Mouse (Mus musculus) heart, embryonic 10.5 days (tissue): ENCODE data around the gene Senp2. TPM values are rescaled to one million over a fixed set of nuclear protein-coding genes. Genes with fewer than 3 reads are reported as not detected.

Source experiments
- DNase-seq: peaks from one replicate; pipeline ENCODE4 v3.0.0-alpha.2; 2017; ENCODE audit warnings: low spot score
- H3K27ac ChIP-seq: fragments of 300-500 bp; sonication (generic); 2 replicates; pipeline ENCODE4 v1.5.1; 2016; ENCODE audit warnings: mild to moderate bottlenecking
- H3K27me3 ChIP-seq: fragments of 300-500 bp; sonication (generic); 2 replicates; pipeline ENCODE4 v1.6.1; 2016; ENCODE audit warnings: mild to moderate bottlenecking; ENCODE audit not compliant: poor library complexity, insufficient read depth, severe bottlenecking
- H3K36me3 ChIP-seq: fragments of 300-500 bp; sonication (generic); 2 replicates; pipeline ENCODE4 v1.6.1; 2016; ENCODE audit warnings: mild to moderate bottlenecking, moderate library complexity
- H3K4me1 ChIP-seq: fragments of 300-500 bp; sonication (generic); 2 replicates; pipeline ENCODE4 v1.6.1; 2016; ENCODE audit warnings: mild to moderate bottlenecking
- H3K4me3 ChIP-seq: fragments of 300-500 bp; sonication (generic); 2 replicates; pipeline ENCODE4 v1.5.1; 2016; ENCODE audit warnings: mild to moderate bottlenecking, moderate library complexity
- H3K9me3 ChIP-seq: fragments of 300-500 bp; sonication (generic); 2 replicates; pipeline ENCODE4 v1.6.1; 2016; ENCODE audit warnings: mild to moderate bottlenecking, moderate library complexity
- WGBS: fragments of 180-500 bp; shearing (Covaris S2); methylation state at CpG from one replicate; pipeline ENCODE4 v1.1.7; 2016; 5-methylcytosine and 5-hydroxymethylcytosine counted together
- polyA plus RNA-seq: library from polyadenylated mRNA; unstranded; fragments of >200 nt; fragmentation: Nextera tagmentation; extraction: Ambion mirVana; gene quantifications from 2 replicates; pipeline ENCODE4 v1.2.1, GENCODE M21; 2016

Senp2 gene
- polyA plus RNA-seq, 1 experiment from 2014 or later: 50.2 TPM

- H3K9me3 ChIP-seq: no peaks in the 10 kb centered on the region
- H3K4me1 ChIP-seq: no peaks in the 10 kb centered on the region
- H3K36me3 ChIP-seq: peaks cover 75% of the 10 kb centered on the region
- H3K27me3 ChIP-seq: no peaks in the 10 kb centered on the region
- H3K4me3 ChIP-seq: no peak overlapping the region
- no peak for DNase-seq
- no peak overlapping the region for H3K27ac ChIP-seq
- 85% methylated on average over 4 of the region's 4 CpGs for WGBS
These were observed 34.5 kb downstream of the Senp2 start for GRCm38 (mm10) chr16:22043830-22044229.

DNA sequence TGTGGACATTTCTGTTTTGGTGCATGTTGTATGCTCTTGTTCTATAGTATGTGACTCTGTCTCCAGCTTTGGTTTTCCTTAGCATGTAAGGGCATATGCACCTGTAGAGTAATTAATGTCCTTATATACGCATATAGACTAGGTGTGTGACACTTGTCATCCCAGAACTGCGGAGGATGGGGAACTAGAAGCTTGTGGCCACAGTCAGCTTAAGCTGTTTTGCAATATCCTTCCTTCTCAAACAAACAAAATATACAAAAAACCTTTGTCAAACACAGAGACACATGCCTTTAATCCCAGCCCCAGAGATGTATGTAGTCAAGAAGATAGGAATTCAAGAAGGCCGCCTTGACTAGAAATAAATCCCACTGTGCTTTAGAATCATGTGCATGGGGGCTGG is 36.6 kb downstream of the Senp2 start:
- 96% methylated on average over 3 of the region's 3 CpGs for WGBS
- H3K36me3 ChIP-seq: peaks cover 57% of the 10 kb centered on the region

GRCm38 (mm10) chr16:22046739-22047366 is 37.6 kb downstream of the Senp2 start:
- Histone ChIP-seq H3K4me1 (no peaks in the 10 kb centered on the region), H3K9me3 (no peaks in the 10 kb centered on the region), H3K27ac (no peak overlapping the region), H3K27me3 (no peaks in the 10 kb centered on the region), H3K36me3 (peaks cover 48% of the 10 kb centered on the region), H3K4me3 (no peak overlapping the region)
- DNase-seq: no peak
- 91% methylated on average over 10 of the region's 10 CpGs for WGBS

More for the DNA sequence above, 36.6 kb downstream of the Senp2 start:
- H3K4me3 ChIP-seq: no peak overlapping the region
- no peak overlapping the region for H3K27ac ChIP-seq
- no peaks in the 10 kb centered on the region for H3K4me1 ChIP-seq
- DNase-seq: no peak
- H3K9me3 ChIP-seq: no peaks in the 10 kb centered on the region
- H3K27me3 ChIP-seq: no peaks in the 10 kb centered on the region

- Histone ChIP-seq H3K4me1 (no peaks in the 10 kb centered on the region), H3K9me3 (no peaks in the 10 kb centered on the region), H3K27me3 (no peaks in the 10 kb centered on the region), H3K27ac (no peak overlapping the region), H3K4me3 (no peak overlapping the region), H3K36me3 (peaks cover 18% of the 10 kb centered on the region)
- DNase-seq: no peak
- 89% methylated on average over 21 of the region's 21 CpGs for WGBS
These were observed 44.1 kb downstream of the Senp2 start for GRCm38 (mm10) chr16:22053411-22053810.

GRCm38 (mm10) chr16:22057498-22057897 is 48.2 kb downstream of the Senp2 start:
- 69% methylated on average over 6 of the region's 6 CpGs for WGBS
- DNase-seq: no peak
- Histone ChIP-seq H3K4me3 (no peak overlapping the region), H3K27ac (no peak overlapping the region), H3K9me3 (no peaks in the 10 kb centered on the region), H3K36me3 (peaks cover 52% of the 10 kb centered on the region), H3K4me1 (no peaks in the 10 kb centered on the region), H3K27me3 (no peaks in the 10 kb centered on the region)

GRCm38 (mm10) chr16:22058871-22059270 is 49.6 kb downstream of the Senp2 start:
- Histone ChIP-seq H3K27ac (no peak overlapping the region), H3K36me3 (peaks cover 62% of the 10 kb centered on the region), H3K27me3 (no peaks in the 10 kb centered on the region), H3K4me1 (no peaks in the 10 kb centered on the region), H3K4me3 (no peak overlapping the region), H3K9me3 (no peaks in the 10 kb centered on the region)
- no peak for DNase-seq
- 94% methylated on average over 7 of the region's 7 CpGs for WGBS

GRCm38 (mm10) chr16:22060416-22060815 is 51.1 kb downstream of the Senp2 start:
- H3K4me1 ChIP-seq: no peaks in the 10 kb centered on the region
- H3K9me3 ChIP-seq: no peaks in the 10 kb centered on the region
- H3K4me3 ChIP-seq: no peak overlapping the region
- H3K27me3 ChIP-seq: no peaks in the 10 kb centered on the region
- no peak overlapping the region for H3K27ac ChIP-seq
- DNase-seq: no peak
- WGBS: 93% methylated on average over 10 of the region's 10 CpGs
- H3K36me3 ChIP-seq: peaks cover 76% of the 10 kb centered on the region

DNA sequence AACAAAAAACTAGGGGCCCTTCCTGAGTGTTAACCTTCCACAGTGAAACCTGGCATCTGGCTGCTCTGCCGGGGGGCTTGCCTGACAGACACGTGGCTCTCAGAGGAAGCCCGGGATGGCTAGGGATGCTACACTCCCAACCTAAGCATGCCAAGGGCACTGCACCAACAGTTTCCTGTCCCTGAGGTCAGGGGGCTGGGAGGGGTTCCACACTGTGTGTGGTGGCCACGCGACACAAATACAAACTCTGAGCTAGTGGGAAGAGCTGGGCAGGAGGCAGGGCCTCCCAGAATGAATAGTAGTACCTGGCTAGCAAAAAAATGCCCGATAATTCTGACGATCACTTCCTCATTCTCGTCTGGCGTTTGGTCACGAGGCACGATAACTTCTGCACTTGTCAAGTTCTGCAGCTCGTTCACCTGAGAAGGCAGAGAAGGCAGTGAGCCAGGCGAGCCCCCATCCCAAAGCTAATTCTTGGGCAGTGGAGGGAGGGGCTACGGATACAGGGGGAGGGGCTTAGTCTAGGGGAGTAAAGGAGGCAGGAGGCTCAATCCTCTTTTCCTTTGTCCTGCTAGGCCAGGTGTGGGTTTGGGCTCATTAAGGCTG is 52.4 kb downstream of the Senp2 start:
- no peaks in the 10 kb centered on the region for H3K27me3 ChIP-seq
- 84% methylated on average over 14 of the region's 14 CpGs for WGBS
- no peaks in the 10 kb centered on the region for H3K4me1 ChIP-seq
- no peaks in the 10 kb centered on the region for H3K9me3 ChIP-seq
- H3K27ac ChIP-seq: no peak overlapping the region
- no peak for DNase-seq
- no peak overlapping the region for H3K4me3 ChIP-seq
- H3K36me3 ChIP-seq: peaks cover 85% of the 10 kb centered on the region

DNA sequence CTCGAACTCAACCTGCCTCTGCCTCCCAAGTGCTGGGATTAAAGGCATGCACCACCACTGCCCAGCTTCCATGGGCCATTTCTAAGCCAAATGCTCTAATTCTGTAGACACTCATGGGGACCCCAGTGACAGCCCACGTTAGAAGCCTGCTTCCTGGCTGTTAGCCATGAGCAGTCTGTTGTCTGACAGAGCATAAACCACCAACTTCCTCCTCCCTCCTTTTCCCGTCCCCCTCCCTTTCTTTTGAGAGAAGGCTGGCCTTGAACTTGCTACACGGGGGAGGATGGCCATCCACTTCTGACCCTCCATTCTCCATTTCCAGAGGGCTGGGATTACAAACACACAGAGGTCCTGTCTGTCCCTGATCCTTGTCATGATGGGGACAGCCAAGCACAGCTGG is 53.0 kb downstream of the Senp2 start:
- WGBS: 75% methylated on average over 4 of the region's 4 CpGs
- peaks cover 88% of the 10 kb centered on the region for H3K36me3 ChIP-seq
- no peak for DNase-seq
- H3K9me3 ChIP-seq: no peaks in the 10 kb centered on the region
- H3K27ac ChIP-seq: no peak overlapping the region
- no peak overlapping the region for H3K4me3 ChIP-seq
- H3K4me1 ChIP-seq: no peaks in the 10 kb centered on the region
- H3K27me3 ChIP-seq: no peaks in the 10 kb centered on the region

GRCm38 (mm10) chr16:22065536-22065935 is 56.3 kb downstream of the Senp2 start:
- Histone ChIP-seq H3K27ac (no peak overlapping the region), H3K36me3 (peaks cover 99% of the 10 kb centered on the region), H3K9me3 (no peaks in the 10 kb centered on the region), H3K4me3 (no peak overlapping the region), H3K4me1 (no peaks in the 10 kb centered on the region), H3K27me3 (no peaks in the 10 kb centered on the region)
- no peak for DNase-seq

- Histone ChIP-seq H3K9me3 (no peaks in the 10 kb centered on the region), H3K4me3 (no peak overlapping the region), H3K36me3 (peaks cover 100% of the 10 kb centered on the region), H3K4me1 (no peaks in the 10 kb centered on the region), H3K27me3 (no peaks in the 10 kb centered on the region), H3K27ac (no peak overlapping the region)
- 92% methylated on average over 8 of the region's 8 CpGs for WGBS
- DNase-seq: no peak
These were observed 58.1 kb downstream of the Senp2 start for GRCm38 (mm10) chr16:22067406-22067805.

DNA sequence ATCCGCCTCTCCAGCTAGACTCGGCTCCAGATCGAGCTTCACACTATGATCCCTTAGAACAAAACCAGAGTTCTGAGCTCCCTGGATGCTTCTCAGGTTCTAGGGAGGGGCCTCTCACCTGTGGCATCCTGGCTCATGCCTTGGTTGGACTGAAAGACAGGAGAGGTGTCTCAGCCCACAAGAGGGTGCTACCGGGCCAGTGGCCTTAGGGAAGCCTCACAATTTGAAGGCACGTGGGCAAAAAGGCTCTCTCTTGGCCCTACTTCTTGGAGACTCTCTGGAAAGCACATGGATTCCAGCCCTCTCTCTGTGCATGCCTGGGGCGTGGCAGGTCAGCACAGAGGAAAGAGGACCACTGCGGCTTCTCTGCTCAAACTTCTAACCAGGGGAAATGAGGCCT is 62.1 kb downstream of the Senp2 start:
- H3K9me3 ChIP-seq: no peaks in the 10 kb centered on the region
- H3K27ac ChIP-seq: no peak overlapping the region
- DNase-seq: no peak
- peaks cover 97% of the 10 kb centered on the region for H3K36me3 ChIP-seq
- no peak overlapping the region for H3K4me3 ChIP-seq
- no peaks in the 10 kb centered on the region for H3K27me3 ChIP-seq
- WGBS: 83% methylated on average over 7 of the region's 7 CpGs
- H3K4me1 ChIP-seq: peaks cover 7% of the 10 kb centered on the region; the same call in 1 of the 2 replicates

- H3K4me1 ChIP-seq: peaks cover 7% of the 10 kb centered on the region; the same call in 1 of the 2 replicates
- DNase-seq: no peak
- WGBS: 81% methylated on average over 6 of the region's 6 CpGs
- H3K36me3 ChIP-seq: peaks cover 97% of the 10 kb centered on the region
- H3K9me3 ChIP-seq: no peaks in the 10 kb centered on the region
- no peak overlapping the region for H3K4me3 ChIP-seq
- H3K27ac ChIP-seq: no peak overlapping the region
- no peaks in the 10 kb centered on the region for H3K27me3 ChIP-seq
These were observed 65.8 kb downstream of the Senp2 start for GRCm38 (mm10) chr16:22075067-22075466.
